Mouse (Mus musculus) gastrocnemius, adult 18-20 months (tissue): ENCODE measurements at regions not wholly inside any gene's neighbourhood (a gene's known extent, or its start where the extent isn't known, plus 50 kb on each side); places are given as distances from the start of the nearest gene placed in this dataset.
A peak's percentile ranks its signal among the peaks of the same experiment; 100 is the strongest.

ENCODE experiments used
- DNase-seq: peaks from one replicate; pipeline ENCODE4 v3.0.0; 2021; ENCODE audit warnings: low spot score

- DNase-seq, result no peak
These were observed 75.5 kb downstream of the Enkur start for GRCm38 (mm10) chr2:21129621-21130020.

- DNase-seq, result no peak
These were observed 78.6 kb downstream of the Enkur start for GRCm38 (mm10) chr2:21126531-21126930.

- no peak for DNase-seq
These were observed 82.7 kb downstream of the Enkur start for GRCm38 (mm10) chr2:21122421-21122820.

GRCm38 (mm10) chr2:21121663-21122062 lies 83.5 kb downstream of the Enkur start:
- DNase-seq, result no peak

- DNase-seq, result no peak
These were observed 88.3 kb downstream of the Enkur start for GRCm38 (mm10) chr2:21116817-21117216.

- peak; percentile 36 for DNase-seq
These were observed 93.6 kb downstream of the Enkur start for GRCm38 (mm10) chr2:21111527-21111926.

- no peak for DNase-seq
These were observed 104.8 kb downstream of the Enkur start for GRCm38 (mm10) chr2:21100248-21100808.

- DNase-seq, result no peak
These were observed 113.8 kb downstream of the Enkur start for GRCm38 (mm10) chr2:21091058-21091971.

GRCm38 (mm10) chr2:21085517-21085916 lies 116.8 kb upstream of the Arhgap21 start:
- DNase-seq, result no peak

GRCm38 (mm10) chr2:21067292-21067850 lies 98.7 kb upstream of the Arhgap21 start:
- DNase-seq, result no peak

GRCm38 (mm10) chr2:21060347-21060650 lies 91.6 kb upstream of the Arhgap21 start:
- DNase-seq, result no peak

- no peak for DNase-seq
These were observed 91.1 kb upstream of the Arhgap21 start for GRCm38 (mm10) chr2:21059618-21060346.

- DNase-seq, result no peak
These were observed 90.3 kb upstream of the Arhgap21 start for GRCm38 (mm10) chr2:21058940-21059339.

- no peak for DNase-seq
These were observed 87.9 kb upstream of the Arhgap21 start for GRCm38 (mm10) chr2:21056450-21057210.

GRCm38 (mm10) chr2:21055416-21055815 lies 86.7 kb upstream of the Arhgap21 start:
- no peak for DNase-seq

- no peak for DNase-seq
These were observed 85.8 kb upstream of the Arhgap21 start for GRCm38 (mm10) chr2:21054325-21055082.

GRCm38 (mm10) chr2:21053596-21053995 lies 84.9 kb upstream of the Arhgap21 start:
- no peak for DNase-seq

GRCm38 (mm10) chr2:21048996-21049395 lies 80.3 kb upstream of the Arhgap21 start:
- DNase-seq, result no peak

GRCm38 (mm10) chr2:21048226-21048625 lies 79.5 kb upstream of the Arhgap21 start:
- no peak for DNase-seq

GRCm38 (mm10) chr2:21046503-21047116 lies 77.9 kb upstream of the Arhgap21 start:
- DNase-seq, result no peak
